Mouse (Mus musculus) B cell, adult 2 months (primary cell): ENCODE data around the gene Olfr8.
"Not testable (repeated sequence)": the region's sequence is repeated elsewhere in the genome, so short reads cannot be mapped to it uniquely, and the experiment has no call there.

Source experiments
- DNase-seq, 2 experiments: peaks; one replicate each; pipeline ENCODE4 v3.0.0; 2022

The Olfr8 gene

DNA sequence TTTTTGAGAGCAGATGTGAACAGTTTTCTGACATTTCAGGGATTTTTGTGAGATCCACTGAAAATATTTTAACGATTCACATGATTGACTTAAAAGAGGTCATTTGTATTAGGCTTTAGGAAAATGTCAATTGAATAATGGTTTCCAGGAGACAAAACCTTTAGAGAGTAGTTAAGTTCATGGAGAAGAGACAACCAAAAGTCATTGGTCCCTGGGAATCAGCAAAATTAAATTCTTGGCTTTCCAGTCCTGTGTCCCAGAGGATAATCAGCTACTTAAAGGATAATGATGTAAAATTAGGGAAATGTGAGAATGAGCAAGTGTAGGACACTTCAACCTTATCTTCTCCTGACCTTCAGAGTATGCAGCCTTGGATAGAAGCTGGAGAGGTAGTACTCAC, at the start of gene Olfr8:
Olfr8 (plus strand) TSS at position 301 of the 400 bp plus-strand sequence.
- DNase-seq: not testable (repeated sequence)

DNA sequence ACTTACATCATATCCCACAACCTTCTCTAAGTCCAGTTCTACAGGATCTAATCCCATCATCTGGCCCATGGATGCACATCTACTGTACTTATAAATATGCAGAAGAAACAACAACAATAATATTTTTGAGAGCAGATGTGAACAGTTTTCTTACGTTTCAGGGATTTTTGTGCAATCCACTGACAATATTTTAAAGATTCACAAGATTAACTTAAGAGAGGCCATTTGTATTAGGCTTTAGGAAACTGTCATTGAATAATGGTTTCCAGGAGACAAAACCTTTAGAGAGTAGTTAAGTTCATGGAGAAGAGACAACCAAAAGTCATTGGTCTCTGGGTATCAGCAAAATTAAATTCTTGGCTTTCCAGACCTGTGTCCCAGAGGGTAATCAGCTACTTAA, 37.6 kb upstream of the Olfr8 start, which contains the start of gene Olfr1354:
Olfr1354 (plus strand) TSS at position 301 of the 400 bp plus-strand sequence.
- not testable (repeated sequence) for DNase-seq

DNA sequence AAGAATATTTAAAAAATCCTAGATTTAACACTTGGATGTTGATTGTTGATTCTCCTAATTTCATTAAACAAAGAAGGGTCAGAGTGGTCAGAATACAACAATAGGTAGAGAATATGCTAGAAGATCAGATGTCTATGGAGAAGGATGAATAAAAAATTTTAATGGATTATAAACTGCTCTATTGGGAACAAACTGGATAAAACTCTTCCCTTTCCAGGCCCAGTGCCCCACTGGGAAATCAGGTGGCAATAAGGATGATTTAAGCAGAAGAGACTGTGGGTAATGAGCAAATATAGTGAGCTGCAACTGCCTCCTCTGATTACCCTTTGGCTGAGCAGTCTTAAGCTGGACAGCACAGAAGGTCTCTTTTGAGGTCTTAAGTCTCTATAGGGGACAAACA, 12.6 kb downstream of the Olfr8 start, which contains the start of gene Olfr1353:
Olfr1353 (plus strand) TSS at position 301 of the 400 bp plus-strand sequence.
- not testable (repeated sequence) for DNase-seq

DNA sequence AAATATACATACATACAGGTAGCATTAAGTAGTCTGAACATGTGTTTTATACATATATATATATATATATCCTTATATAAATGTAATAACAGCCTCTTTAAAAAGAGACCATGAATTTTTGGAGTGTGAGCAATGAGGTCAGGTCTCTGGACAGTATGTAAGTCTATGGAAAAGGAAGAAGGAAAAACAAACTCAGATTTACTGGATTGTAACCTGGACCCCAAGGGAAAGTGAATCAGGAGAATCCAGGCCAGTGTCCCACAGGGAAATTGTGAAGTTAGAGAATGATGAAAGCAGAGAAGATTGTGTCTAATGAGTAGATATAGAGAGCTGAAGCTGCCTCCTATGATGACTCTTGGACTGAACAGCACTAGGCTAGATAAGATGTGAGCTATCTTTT, 30.3 kb downstream of the Olfr8 start, which contains the start of gene Olfr1352:
Olfr1352 (plus strand) TSS at position 301 of the 400 bp plus-strand sequence.
- no peak for DNase-seq
